Mouse (Mus musculus): ENCODE results near the gene Olfr1341.

GRCm38 (mm10) chr4:118687086-118687485 lies 16.2 kb upstream of the Olfr1341 start:
- TF ChIP-seq CTCF (IDR thresholded peaks at IDR 0.05; ENCODE audit: insufficient read depth, low read length) (no peak), POLR2A (IDR thresholded peaks at IDR 0.05; ENCODE audit: borderline replicate concordance, extremely low read depth, low read depth, low read length) (no peak)
